Mouse (Mus musculus) 3134 (cell line): Measurements from ENCODE around the gene Bin2.

Experiments used
- DNase-seq: peaks from one replicate; pipeline ENCODE4 v3.0.0-alpha.2; 2011; ENCODE audit warnings: low spot score; ENCODE audit not compliant: insufficient read length; ENCODE audit errors: extremely low read depth

The Bin2 gene

DNA sequence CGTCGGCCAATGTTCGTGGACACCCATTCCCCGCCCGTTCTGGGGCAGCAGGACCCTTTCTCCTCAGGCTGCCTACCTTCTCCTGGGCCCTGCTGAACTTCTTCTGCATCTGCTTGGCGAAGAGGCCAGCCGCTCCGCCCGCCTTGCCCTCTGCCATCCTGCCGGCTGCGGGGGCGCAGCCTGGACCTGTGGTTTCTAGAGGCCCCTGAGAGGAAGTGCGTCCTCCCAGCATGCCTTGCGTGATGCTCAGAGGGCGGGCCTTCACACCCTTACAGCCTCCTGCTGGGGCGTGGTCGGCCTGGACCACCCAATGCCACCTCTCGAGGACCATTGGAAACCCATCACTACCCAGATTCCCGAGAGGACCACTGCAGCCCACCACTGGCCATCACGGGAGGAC, at the start of gene Bin2:
Bin2 (minus strand) TSS at position 217 of the 400 bp plus-strand sequence.
- DNase-seq: no peak

DNA sequence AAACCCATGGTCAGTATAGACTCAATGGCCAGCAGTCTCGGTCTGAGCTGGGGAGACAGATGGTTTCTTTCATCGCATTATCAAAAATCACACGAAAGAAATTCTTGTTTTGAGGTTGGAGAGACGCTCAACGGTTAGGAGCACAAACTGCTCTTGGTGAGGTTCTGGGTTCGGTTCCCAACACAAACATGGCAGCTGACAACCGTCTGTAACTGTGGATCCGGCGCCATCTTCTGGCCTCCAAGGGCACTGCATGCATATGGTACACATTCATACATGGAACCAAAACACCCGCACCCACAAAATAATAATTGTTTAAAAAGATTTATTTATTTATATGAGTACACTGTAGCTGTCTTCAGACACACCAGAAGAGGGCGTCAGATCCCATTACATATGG, 49.2 kb upstream of the Bin2 start:
- DNase-seq: no peak

DNA sequence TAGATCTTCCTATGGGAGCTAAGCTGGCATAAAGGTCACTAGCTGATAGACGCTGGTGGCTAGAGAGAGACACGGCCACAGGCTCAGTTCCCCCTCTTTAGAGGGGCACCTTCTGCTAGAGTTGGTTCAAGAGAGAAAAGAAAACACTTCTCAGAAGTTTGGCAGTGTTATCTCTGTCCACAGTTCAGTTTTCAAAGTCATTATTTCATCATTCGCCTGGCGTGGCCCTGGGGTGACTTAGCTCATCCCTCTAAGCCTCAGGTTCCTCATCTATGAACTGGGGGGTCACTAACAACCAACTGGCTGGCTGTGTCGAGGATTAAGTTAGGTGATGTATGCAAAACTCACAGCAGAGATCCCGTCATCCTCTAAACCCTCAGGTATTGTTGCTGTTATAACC, 48.6 kb upstream of the Bin2 start:
- DNase-seq: no peak

DNA sequence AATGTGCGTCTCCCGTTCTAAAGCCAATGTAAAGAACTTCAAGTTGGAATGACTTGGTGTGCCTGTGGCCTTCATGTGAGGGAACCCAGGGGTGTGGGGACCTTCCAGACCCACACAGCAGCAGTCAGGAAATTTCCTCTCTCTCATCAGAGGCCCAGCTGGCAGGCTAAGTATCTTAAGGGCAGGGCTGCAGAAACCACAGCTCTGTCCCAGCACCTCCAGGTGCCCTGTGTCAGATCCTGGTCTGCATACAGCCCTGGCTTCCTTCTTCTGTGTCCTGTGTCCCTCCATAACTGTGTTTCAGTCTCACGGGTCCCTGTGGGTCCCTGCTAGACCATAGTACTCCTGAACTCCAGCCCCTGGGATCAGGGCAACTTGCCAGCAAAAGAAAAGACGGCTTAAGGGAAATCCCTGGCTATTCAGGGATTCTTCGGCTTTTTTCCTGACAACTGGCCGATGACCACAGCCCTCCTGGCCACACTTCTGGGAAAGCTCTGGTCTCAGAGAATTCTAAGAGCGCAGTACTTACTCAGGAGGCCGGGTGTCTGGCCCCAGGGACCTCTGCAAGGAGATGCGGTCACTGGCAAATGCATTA, 46.1 kb upstream of the Bin2 start:
- no peak for DNase-seq

DNA sequence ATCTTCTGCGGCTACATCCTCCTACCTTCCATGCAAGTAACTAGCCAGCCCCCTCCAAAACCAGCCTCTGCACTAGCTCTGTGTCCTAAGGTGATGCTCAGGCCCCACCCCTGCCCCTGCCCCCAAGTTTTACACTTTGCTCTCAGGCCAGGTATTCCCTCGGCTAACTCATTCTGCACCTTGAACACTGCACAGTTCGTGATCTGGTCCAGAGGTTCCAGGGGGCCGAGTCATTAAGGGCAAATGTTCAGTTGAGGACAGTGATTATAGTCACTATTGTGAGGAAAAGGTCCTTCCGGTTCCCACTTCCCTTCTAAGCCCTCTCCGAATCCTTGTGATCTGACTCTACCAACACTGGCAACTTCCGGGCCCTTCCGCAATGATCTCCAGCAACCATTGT, 45.1 kb upstream of the Bin2 start:
- no peak for DNase-seq

DNA sequence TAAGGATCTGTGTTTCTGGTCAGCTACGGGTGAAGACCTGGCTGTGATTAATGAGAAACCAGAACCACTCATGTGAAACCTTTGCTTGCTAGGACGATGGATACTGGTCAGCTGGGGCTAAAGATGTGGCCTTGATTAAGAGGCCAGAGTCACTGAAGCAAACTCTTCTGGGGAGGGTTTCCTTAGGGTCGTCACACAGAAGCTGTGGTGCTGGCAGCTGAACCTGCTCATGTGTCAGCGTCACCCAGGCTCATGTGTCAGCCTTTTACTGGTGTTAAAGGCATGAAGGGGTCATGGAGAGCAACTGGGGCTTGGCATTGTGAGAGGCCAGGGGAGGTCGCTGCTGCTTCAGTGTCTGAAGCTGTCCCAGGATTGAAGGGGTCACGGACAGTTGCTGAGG, 41.5 kb upstream of the Bin2 start:
- no peak for DNase-seq

DNA sequence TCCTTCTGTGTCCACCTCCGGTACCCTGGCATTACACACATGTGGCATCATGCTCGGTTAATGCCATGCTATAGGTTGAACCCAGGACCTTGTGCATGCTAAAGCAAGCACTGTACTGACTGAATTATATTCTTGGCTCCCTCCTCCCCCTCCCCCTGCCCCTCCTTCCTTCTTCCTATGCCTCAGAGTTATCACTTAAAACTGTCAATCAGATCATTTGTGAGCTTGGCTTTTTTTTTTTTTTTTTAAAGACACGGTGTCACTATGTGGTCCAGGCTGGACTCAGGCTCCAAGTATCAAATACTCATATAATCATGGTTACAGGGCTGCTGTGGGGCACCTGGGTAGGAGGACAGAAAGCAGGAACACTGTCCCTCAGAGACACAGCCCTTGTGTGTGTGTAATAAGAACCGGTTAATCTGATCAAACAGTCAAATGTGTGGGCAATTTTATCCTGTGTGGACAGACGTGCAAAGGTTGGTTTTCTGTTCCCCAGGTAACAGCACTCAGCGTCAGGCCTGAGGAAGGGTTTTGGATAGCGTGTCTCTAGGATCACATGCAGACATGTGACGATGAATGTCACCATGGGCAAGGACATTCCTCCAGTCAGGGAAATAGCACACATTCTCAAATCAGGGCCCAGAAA, 39.2 kb upstream of the Bin2 start:
- no peak for DNase-seq

DNA sequence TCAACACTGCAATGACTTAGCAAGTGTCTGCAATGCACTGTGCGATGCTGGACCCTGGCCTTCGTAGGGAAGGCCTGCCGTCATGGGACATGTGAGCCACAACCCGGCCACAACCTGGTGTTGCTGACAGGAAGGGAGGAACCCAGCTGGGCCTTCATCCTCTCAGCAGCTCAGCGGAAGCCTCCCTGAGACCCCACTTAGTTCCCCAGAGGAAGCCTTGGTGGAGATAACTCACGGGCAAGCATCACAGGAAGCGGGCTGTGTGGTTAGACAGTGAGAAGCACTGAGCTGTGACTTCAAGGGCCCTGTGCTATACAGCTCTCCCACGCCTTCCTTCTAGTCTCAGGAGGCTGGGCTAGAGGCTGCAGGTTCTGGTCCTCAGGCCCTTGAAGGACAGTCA, 36.9 kb upstream of the Bin2 start:
- no peak for DNase-seq

DNA sequence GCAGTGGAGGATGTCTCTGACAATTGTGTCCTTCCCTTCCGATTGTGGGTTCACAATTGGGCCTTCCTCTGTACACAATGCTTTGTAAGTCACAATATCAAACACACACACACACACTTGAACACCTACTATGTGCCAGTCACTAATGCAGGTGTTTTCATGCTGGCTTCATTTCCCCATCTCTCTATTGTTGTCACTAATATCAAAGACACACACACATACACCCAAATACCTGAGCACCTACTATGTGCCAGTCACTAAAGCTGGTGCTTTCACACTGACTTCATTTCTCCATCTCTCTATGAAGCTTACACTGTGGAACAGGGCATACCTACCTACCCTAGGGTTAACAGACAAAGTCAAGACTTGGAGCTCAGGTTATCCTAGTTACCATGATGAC, 36.0 kb upstream of the Bin2 start:
- no peak for DNase-seq

DNA sequence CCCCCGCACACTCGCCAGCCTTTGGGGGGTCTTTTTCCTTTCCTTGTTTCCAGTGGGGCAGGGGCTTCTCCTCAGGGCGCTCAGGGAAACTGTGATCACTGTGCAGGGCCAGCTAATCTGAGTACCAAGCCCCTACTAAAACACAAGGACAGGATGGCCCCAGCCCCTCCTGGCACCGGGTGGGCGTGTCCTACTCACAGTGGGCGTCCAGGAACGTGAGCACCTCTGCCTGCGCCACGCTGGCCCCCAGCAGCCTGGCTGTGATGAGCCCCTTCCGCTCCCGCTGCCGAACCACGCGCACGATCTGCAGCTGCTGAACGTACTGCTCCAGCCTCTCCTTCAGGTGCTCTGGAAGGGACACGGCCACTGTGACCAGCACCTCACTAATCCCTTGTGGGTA, 34.6 kb upstream of the Bin2 start:
- no peak for DNase-seq

DNA sequence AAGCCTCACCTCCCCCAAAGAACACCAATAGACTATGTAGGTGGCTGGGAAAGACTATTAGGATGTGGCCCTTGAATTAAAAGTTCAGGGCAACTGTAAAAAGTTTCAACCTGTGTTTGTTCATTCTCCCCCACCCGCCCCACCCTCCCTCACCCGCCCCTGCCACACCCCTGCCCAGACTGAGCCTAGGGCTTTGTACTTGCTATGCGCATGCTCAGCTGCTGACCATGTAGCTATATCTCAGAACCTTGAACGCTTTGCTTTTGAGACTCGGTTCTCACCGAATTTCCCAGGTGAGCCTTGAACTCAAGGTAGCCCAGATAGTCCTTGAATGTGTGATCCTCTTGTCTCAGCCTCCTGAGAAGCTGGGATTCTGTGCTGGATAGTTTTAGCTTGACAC, 32.5 kb upstream of the Bin2 start:
- no peak for DNase-seq

DNA sequence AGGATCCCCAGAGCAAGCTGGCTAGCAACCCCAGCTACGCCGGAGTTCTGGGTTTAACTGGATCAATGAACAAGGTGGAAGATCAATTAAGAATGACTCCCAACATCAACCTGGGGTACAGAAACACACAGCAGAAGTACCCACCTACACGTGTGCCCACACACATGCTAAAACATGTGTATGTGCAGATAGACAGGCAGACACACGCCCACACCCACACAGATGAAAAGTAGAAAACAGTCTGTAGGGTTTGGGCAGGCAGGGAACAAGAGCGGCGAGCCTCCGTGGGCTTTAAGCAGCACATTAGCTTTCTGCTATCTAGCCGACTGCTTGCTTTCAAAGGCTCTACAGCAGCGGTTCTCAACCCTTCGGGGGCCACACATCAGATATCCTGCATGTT, 31.8 kb upstream of the Bin2 start:
- DNase-seq: no peak

DNA sequence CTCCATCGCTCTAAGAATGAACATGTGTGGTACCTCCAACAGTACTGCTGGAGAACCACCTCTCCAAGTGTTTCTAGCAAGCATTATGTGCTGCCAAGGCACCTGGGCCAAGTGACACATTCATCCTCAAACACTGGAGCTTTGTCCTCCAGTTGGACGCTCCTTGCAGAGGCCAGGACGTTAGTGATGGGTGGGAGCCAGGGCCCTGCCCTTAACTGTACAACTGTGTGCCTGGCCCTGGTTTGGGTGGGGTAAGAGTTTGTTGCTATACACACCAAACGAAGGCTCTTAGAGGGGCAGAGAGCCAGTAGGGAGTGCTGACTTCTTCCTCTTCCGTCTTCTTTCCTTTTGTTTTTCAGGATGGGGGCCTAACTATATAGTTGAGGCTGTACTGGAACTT, 31.1 kb upstream of the Bin2 start:
- DNase-seq: no peak

DNA sequence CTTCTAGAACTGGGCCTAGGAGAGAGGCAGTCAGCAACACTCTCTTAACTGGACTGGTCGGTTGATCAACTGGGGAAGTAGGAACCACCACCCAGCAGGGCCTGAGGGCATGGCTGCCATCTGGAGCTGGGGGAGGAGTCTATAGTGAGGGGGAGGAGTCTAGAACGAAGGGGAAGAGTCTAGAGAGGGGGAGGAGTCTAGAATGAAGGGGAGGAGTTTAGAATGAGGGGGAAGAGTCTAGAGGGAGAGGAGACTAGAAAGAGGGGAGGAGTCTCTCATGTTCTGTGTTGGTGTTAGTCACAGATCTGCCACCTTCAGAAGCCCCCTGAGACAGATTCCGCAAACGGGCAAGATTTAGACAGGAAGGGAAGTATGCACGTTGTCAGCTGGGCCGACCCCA, 30.0 kb upstream of the Bin2 start:
- no peak for DNase-seq

DNA sequence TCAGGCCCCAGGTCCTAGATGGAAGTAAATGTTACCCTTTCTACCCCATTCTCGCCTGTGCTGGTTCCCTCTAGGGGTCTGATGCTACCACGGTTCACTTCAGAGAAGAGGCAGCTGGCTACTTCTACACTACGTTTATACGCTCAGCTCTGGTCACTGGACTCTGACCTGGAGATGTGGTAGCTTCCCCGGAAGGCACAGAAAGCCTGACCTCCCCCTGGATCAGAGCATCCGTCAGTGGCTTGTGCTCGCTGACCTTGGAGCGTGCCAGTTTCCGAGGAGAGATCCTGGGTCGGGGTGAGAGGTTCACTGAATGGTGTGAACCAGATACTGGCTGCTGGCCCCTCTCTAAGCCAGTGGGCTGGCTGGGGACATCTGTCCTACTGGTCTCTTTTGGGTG, 28.7 kb upstream of the Bin2 start:
- DNase-seq: no peak

DNA sequence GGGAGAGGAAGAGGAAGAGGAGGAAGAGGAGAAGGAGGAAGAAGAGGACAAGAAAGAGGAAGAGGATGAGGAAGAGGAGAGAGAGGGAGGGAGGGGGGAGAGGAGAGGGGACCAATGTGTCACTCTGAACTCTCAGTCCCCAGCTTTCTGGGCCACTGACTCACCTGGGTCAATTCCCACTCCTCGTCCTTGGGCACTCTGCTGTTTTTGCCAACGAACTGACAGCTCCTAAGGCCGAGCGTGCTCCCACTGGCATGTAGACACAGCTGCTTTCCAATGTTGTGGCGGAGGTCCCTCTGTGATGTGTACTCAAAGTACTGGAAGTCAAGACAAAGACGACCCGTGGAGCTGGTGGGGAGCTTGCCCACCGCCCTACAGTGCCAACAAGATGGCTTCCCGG, 25.1 kb upstream of the Bin2 start:
- DNase-seq: no peak

DNA sequence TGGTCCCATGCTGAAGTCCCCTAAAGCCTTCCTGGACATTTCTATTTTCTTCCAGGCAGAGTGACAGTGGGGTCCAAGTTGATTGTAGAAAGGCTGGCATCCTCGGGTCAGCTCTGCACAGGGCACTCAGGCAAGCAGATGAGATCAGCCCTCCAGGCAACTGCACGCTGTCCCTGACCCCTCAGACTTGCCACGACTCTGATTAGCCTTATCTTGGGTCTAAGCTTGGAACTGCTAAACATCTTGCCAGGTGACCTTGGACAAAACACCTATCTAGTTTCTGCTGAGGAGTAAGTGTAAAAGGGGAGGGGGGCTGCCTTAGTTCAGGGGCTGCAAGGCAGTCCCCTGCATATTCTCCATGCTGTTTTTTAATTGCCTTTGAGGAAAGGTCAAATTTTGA, 22.6 kb upstream of the Bin2 start:
- no peak for DNase-seq

DNA sequence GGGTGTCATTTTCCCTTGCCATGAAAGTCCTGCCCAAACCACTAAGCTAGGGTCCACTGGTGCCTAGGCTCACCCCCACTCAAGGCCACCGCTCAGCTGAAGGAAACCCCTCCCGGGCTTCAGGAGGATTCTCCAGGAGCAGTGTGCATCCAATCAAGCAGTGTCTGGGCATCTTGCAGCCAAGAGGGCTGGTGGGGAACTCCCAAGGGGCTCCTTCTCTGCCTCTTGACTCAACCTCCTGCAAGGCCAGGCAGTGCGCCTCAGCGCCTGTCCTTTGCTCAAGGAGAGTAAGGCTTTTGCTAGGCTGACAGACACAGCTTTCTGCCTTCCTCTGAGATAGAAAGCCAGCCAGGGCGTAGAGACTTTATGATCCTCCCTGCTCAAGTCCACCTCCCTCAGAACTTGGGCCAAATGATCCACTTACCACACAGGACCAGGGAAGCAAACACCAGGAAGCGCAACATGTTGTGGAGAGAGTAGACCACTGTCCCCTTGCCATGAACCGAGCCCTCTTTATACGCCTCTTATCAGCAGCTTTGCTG, 18.1 kb upstream of the Bin2 start, which contains the start of gene Cela1:
Cela1 (minus strand) TSS at position 492 of the 542 bp plus-strand sequence.
- no peak for DNase-seq

DNA sequence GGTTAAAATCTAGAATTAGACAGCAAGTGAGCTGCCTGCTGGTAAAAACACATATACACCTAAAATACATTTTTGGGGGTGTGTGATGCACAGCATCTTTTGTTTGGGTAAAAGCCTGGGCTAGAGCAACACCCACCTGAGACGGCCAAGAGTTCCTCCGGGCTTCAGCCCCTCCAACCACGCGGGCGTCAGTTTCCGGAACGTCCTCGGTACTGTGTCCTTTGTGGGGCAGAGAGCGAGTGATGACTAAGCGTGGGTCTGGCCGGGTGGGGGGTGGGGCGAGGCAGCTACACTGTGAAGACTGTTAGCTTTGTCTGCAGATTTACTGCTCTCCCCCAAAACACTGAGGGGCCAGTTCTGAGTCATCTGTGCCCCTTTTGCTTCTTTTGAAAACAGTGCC, 17.6 kb upstream of the Bin2 start:
- peak; percentile 80 for DNase-seq

DNA sequence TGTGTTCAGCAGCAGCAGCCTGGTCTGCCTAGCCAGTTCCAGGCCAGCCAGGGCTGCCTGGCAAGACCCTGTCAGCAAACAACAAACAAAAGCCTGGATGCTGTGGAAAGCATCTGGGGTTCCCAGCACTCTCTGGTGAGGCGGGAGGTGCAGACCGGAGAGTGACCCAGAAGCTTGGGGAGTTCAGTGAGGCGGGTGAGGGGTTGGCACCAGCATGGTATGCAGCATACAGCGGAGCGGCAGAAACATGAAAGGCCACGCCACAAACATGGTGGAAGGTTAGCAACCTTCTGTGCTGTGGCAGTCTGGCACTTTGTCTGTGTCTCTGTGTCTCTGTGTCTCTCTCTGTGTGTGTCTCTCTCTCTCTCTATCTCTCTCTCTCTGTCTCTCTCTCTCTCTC, 17.1 kb upstream of the Bin2 start:
- DNase-seq: peak; percentile 32

DNA sequence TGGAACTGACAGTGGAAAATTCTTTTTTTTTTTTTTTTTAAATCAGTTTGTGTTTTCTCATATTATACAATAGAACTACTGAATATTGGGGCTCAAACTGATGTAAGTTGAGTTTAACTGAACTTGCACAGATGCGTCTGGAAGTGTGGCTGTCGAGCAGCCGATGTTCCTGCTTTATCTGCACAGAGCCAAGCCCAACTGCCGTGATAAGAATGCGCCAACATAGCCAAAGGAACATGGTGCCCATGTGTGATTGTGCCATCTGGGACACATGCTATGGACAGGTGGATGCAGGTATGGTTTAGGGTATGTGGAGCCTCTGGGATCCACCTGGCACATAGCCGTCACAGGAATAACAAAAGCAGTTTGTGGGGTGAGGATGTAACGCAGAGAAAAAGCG, 16.5 kb upstream of the Bin2 start:
- no peak for DNase-seq

DNA sequence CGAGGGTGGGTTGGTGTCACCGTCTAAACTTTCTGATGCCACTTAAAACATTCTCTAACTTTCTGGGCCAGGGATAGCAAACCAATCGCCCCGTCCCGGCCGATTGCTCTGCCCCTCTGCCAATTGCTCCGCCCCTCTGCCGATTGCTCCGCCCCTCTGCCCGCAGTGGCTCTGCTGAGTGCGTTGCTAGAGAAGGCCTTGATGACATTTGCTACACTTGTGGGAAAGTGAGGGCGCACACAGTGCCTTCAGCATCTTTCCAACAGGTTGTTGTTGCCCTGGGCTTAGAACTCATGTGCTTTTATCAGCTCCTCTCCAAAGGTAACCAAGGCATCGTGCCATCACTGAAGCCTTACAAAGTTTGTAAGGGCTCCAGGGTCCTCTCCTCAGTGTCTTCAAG, 15.9 kb upstream of the Bin2 start:
- no peak for DNase-seq

DNA sequence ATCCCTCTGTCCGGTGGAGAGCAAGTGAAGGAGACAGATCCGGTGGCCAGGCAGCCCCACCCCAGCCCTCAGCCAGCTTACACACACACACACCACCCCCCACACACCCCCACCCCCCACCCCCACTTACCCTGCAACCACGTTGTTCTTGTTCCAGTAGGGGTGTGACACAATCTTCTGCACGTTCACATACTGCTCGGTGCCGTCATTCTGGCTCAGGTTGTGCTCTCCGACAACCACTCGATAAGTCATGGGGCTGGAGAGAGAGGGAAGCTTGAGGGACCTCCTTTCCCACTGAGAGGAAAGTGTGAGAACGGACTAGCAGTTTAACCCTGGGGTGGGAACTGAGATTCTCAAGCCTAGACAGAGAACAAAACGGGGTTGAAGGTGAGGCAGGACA, 15.1 kb upstream of the Bin2 start:
- no peak for DNase-seq
